Mouse (Mus musculus): ENCODE measurements around the gene Mroh3. TPM values are rescaled to one million over a fixed set of nuclear protein-coding genes. Genes with fewer than 3 reads are reported as not detected.
A peak's percentile ranks its signal among the peaks of the same experiment; 100 is the strongest.

Mroh3 gene
- polyA plus RNA-seq, 1 experiment from 2014 or later, result not detected

GRCm38 (mm10) chr1:136136547-136136946 is 76.1 kb downstream of the Mroh3 start:
- Histone ChIP-seq H3K4me3 (replicated peaks) (no peak overlapping the region), H3K9ac (no peak overlapping the region), H3K36me3 (replicated peaks) (no peaks in the 10 kb centered on the region), H3K27me3 (peaks cover 13% of the 10 kb centered on the region; the same call in 1 of the 2 replicates), H3K9me3 (replicated peaks) (no peaks in the 10 kb centered on the region), H3K4me1 (replicated peaks) (peaks cover 100% of the 10 kb centered on the region), H3K4me2 (no peak overlapping the region), H3K27ac (replicated peaks) (peak overlapping the region; percentile 41)
- 75% methylated on average over 4 of the region's 4 CpGs for WGBS (ENCODE audit: insufficient replicate concordance)
- ATAC-seq (ENCODE audit: insufficient read depth), result no peak

- Histone ChIP-seq H3K9ac (no peak overlapping the region), H3K36me3 (replicated peaks) (no peaks in the 10 kb centered on the region), H3K4me3 (replicated peaks) (no peak overlapping the region), H3K4me2 (peak overlapping the region; percentile 43), H3K27ac (replicated peaks) (peak overlapping the region; percentile 80), H3K4me1 (replicated peaks) (peaks cover 100% of the 10 kb centered on the region), H3K27me3 (peaks cover 20% of the 10 kb centered on the region; the same call in 1 of the 2 replicates), H3K9me3 (replicated peaks) (no peaks in the 10 kb centered on the region)
- no peak for ATAC-seq (ENCODE audit: insufficient read depth)
- 56% methylated on average over 6 of the region's 6 CpGs for WGBS (ENCODE audit: insufficient replicate concordance)
Observed at GRCm38 (mm10) chr1:136135777-136136444, 76.7 kb downstream of the Mroh3 start.

- 6% methylated on average over 1 of the region's 1 CpGs for WGBS (ENCODE audit: insufficient replicate concordance)
Observed at GRCm38 (mm10) chr1:136135046-136135445, 77.6 kb downstream of the Mroh3 start.

GRCm38 (mm10) chr1:136134547-136134946 is 78.1 kb downstream of the Mroh3 start:
- Histone ChIP-seq H3K27me3 (peaks cover 29% of the 10 kb centered on the region), H3K4me1 (replicated peaks) (peaks cover 98% of the 10 kb centered on the region), H3K9me3 (replicated peaks) (no peaks in the 10 kb centered on the region), H3K27ac (replicated peaks) (peak overlapping the region; percentile 80), H3K9ac (no peak overlapping the region), H3K4me3 (replicated peaks) (no peak overlapping the region), H3K4me2 (peak overlapping the region; percentile 43), H3K36me3 (replicated peaks) (no peaks in the 10 kb centered on the region)
- ATAC-seq (ENCODE audit: insufficient read depth), result no peak
- 16% methylated on average over 2 of the region's 2 CpGs for WGBS (ENCODE audit: insufficient replicate concordance)

More at GRCm38 (mm10) chr1:136135046-136135445, 77.6 kb downstream of the Mroh3 start:
- Histone ChIP-seq H3K9ac (no peak overlapping the region), H3K4me2 (peak overlapping the region; percentile 43), H3K4me3 (replicated peaks) (no peak overlapping the region), H3K36me3 (replicated peaks) (no peaks in the 10 kb centered on the region), H3K9me3 (replicated peaks) (no peaks in the 10 kb centered on the region), H3K27ac (replicated peaks) (peak overlapping the region; percentile 80), H3K4me1 (replicated peaks) (peaks cover 98% of the 10 kb centered on the region), H3K27me3 (peaks cover 27% of the 10 kb centered on the region)
- peak; percentile 59 for ATAC-seq (ENCODE audit: insufficient read depth)

GRCm38 (mm10) chr1:136133570-136134240 is 78.9 kb downstream of the Mroh3 start:
- no peak for ATAC-seq (ENCODE audit: insufficient read depth)
- no peaks in the 10 kb centered on the region for H3K9me3 ChIP-seq (replicated peaks)
- H3K36me3 ChIP-seq (replicated peaks), result no peaks in the 10 kb centered on the region
- peaks cover 29% of the 10 kb centered on the region for H3K27me3 ChIP-seq
- 46% methylated on average over 13 of the region's 13 CpGs for WGBS (ENCODE audit: insufficient replicate concordance)
- peaks cover 98% of the 10 kb centered on the region for H3K4me1 ChIP-seq (replicated peaks)
- peak overlapping the region; percentile 80; the same call in 1 of the 2 replicates for H3K27ac ChIP-seq (replicated peaks)
- peak overlapping the region; percentile 99 for H3K4me2 ChIP-seq
- H3K4me3 ChIP-seq (replicated peaks), result no peak overlapping the region
- peak overlapping the region; percentile 8; the same call in 1 of the 2 replicates for H3K9ac ChIP-seq

GRCm38 (mm10) chr1:136132386-136133201 is 80.0 kb downstream of the Mroh3 start:
- 36% methylated on average over 10 of the region's 10 CpGs for WGBS (ENCODE audit: insufficient replicate concordance)
- Histone ChIP-seq H3K4me3 (replicated peaks) (peak overlapping the region; percentile 69), H3K4me2 (peak overlapping the region; percentile 99), H3K27ac (replicated peaks) (no peak overlapping the region), H3K27me3 (peaks cover 29% of the 10 kb centered on the region), H3K36me3 (replicated peaks) (no peaks in the 10 kb centered on the region), H3K4me1 (replicated peaks) (peaks cover 94% of the 10 kb centered on the region), H3K9me3 (replicated peaks) (no peaks in the 10 kb centered on the region), H3K9ac (peak overlapping the region; percentile 65)
- no peak for ATAC-seq (ENCODE audit: insufficient read depth)

Other genes starting within 250 kb of the Mroh3 start
- gene Igfn1, start 206.5 kb downstream of the Mroh3 start, polyA plus RNA-seq (2015; fragmentation: Nextera tagmentation; extraction: Ambion mirVana), result not detected in 2 replicates
- 81.4 and 95.3 TPM in 2 replicates for gene Tmem9, start 204.7 kb downstream of the Mroh3 start, polyA plus RNA-seq (2015; fragmentation: Nextera tagmentation; extraction: Ambion mirVana)
- not detected in 2 replicates for gene Ascl5, start 162.0 kb downstream of the Mroh3 start, polyA plus RNA-seq (2015; fragmentation: Nextera tagmentation; extraction: Ambion mirVana)
- gene Cacna1s, start 160.1 kb downstream of the Mroh3 start, polyA plus RNA-seq (2015; fragmentation: Nextera tagmentation; extraction: Ambion mirVana), result 0.36 and 0.52 TPM in 2 replicates
- 1.1 and 1.5 TPM in 2 replicates for gene Kif21b, start 81.4 kb downstream of the Mroh3 start, polyA plus RNA-seq (2015; fragmentation: Nextera tagmentation; extraction: Ambion mirVana)
- gene Inava, start 21.4 kb upstream of the Mroh3 start, polyA plus RNA-seq (2015; fragmentation: Nextera tagmentation; extraction: Ambion mirVana), result 0.18 and 0.31 TPM in 2 replicates
- gene Gpr25, start 48.0 kb upstream of the Mroh3 start, polyA plus RNA-seq (2015; fragmentation: Nextera tagmentation; extraction: Ambion mirVana), result not detected in 2 replicates
- gene Camsap2, start 133.3 kb upstream of the Mroh3 start, polyA plus RNA-seq (2015; fragmentation: Nextera tagmentation; extraction: Ambion mirVana), result 5.9 and 6.5 TPM in 2 replicates
- 4.9 and 5.5 TPM in 2 replicates for gene Ddx59, start 202.4 kb upstream of the Mroh3 start, polyA plus RNA-seq (2015; fragmentation: Nextera tagmentation; extraction: Ambion mirVana)

All from liver, embryonic 15.5 days (tissue).